Comparison of ENCODE assay signal across 10 mouse cellular contexts in genomic region chr8:25389371-25389855, GRCm38 (mm10).
DNase-seq lines count a peak whose midpoint lies in the region; ATAC-seq and TF ChIP-seq lines count a peak whose summit lies in the region.
"Had no signal": no experiment of that assay in that cellular context is flagged by ENCODE, and none has a peak within 500 bp of the region (broad histone marks: within the 10 kb centered on the region; RNA-seq: fewer than 3 reads in every experiment).

No protein-coding gene starts in this region.

- ATAC-seq in kidney, embryonic 16.5 days (ENCODE audit: low FRiP score, low TSS enrichment), result no peak
- ATAC-seq in midbrain, embryonic 14.5 days (ENCODE audit: low FRiP score, low TSS enrichment), result 0 out of 2 replicates have a peak, but pooled peaks have one; percentile 38
- ATAC-seq in intestine, embryonic 15.5 days, result no peak
- no peak for ATAC-seq in activated CD4-positive, CD25-positive, alpha-beta regulatory T cell, adult 4 months

- H3K9me3 ChIP-seq in kidney, embryonic 16.5 days (ENCODE audit: low read length), result no peaks in the 10 kb centered on the region
- no peaks in the 10 kb centered on the region for H3K9me3 ChIP-seq in midbrain, embryonic 14.5 days (ENCODE audit: control insufficient read depth, low read length)
- H3K9me3 ChIP-seq in intestine, embryonic 15.5 days, result no peaks in the 10 kb centered on the region
- H3K9me3 ChIP-seq: embryonic facial prominence, embryonic 12.5 days; G1E had no signal

- DNase-seq in kidney, adult 8-10 months, result peak; percentile 11
- DNase-seq in cerebellum, adult 8-10 months, result peak; percentile 61
- peak; percentile 54 for DNase-seq in gastrocnemius, adult 2 months
- peak in 1 of 2 experiments; percentile 28 for DNase-seq in layer of hippocampus, adult 2 months (ENCODE audit: low spot score in 2 of 2)
- peak; percentile 68 for DNase-seq in midbrain, embryonic 14.5 days

- no peak overlapping the region for H3K4me3 ChIP-seq in kidney, embryonic 16.5 days (ENCODE audit: low read length)
- H3K4me3 ChIP-seq in gastrocnemius, adult 2 months, result 0 out of 2 replicates have a peak overlapping the region, but pooled peaks have one; percentile 18
- H3K4me3 ChIP-seq in layer of hippocampus, adult 2 months, result peak overlapping the region; percentile 18; the same call in 1 of the 2 replicates
- no peak overlapping the region for H3K4me3 ChIP-seq in midbrain, embryonic 14.5 days (replicated peaks; ENCODE audit: low read depth, low read length)
- no peak overlapping the region for H3K4me3 ChIP-seq in intestine, embryonic 15.5 days (replicated peaks)
- H3K4me3 ChIP-seq: embryonic facial prominence, embryonic 12.5 days had no signal

- 51% methylated on average over 10 of the region's 10 CpGs for WGBS in kidney, embryonic 16.5 days
- 22% methylated on average over 10 of the region's 10 CpGs for WGBS in midbrain, embryonic 14.5 days
- WGBS in intestine, embryonic 15.5 days, result 64% methylated on average over 10 of the region's 10 CpGs

- no peak overlapping the region for H3K4me2 ChIP-seq in kidney, embryonic 16.5 days (replicated peaks; ENCODE audit: low read depth, low read length)
- H3K4me2 ChIP-seq in midbrain, embryonic 14.5 days (ENCODE audit: low read length), result 0 out of 2 replicates have a peak overlapping the region, but pooled peaks have one; percentile 6
- no peak overlapping the region for H3K4me2 ChIP-seq in intestine, embryonic 15.5 days (replicated peaks)
- H3K4me2 ChIP-seq: embryonic facial prominence, embryonic 12.5 days had no signal

- H3K27me3 ChIP-seq in kidney, embryonic 16.5 days (ENCODE audit: insufficient read depth, low read length), result no peaks in the 10 kb centered on the region
- no peaks in the 10 kb centered on the region for H3K27me3 ChIP-seq in midbrain, embryonic 14.5 days (ENCODE audit: control insufficient read depth, insufficient read depth, low read length)
- no peaks in the 10 kb centered on the region for H3K27me3 ChIP-seq in intestine, embryonic 15.5 days (replicated peaks)
- H3K27me3 ChIP-seq: embryonic facial prominence, embryonic 12.5 days had no signal

- H3K36me3 ChIP-seq in kidney, embryonic 16.5 days (ENCODE audit: insufficient read depth, low read length), result no peaks in the 10 kb centered on the region
- H3K36me3 ChIP-seq in midbrain, embryonic 14.5 days (ENCODE audit: control insufficient read depth, insufficient read depth, low read length), result no peaks in the 10 kb centered on the region
- H3K36me3 ChIP-seq in intestine, embryonic 15.5 days, result no peaks in the 10 kb centered on the region
- H3K36me3 ChIP-seq: embryonic facial prominence, embryonic 12.5 days; G1E had no signal

- no peak overlapping the region for H3K9ac ChIP-seq in kidney, embryonic 16.5 days (replicated peaks; ENCODE audit: low read length)
- H3K9ac ChIP-seq in midbrain, embryonic 14.5 days (replicated peaks; ENCODE audit: low read length), result peak overlapping the region; percentile 23; the same call in 1 of the 2 replicates
- H3K9ac ChIP-seq in intestine, embryonic 15.5 days, result no peak overlapping the region
- H3K9ac ChIP-seq: embryonic facial prominence, embryonic 12.5 days had no signal

- no peak overlapping the region for H3K27ac ChIP-seq in kidney, embryonic 16.5 days (ENCODE audit: low read length)
- peak overlapping the region; percentile 54 for H3K27ac ChIP-seq in gastrocnemius, adult 2 months
- peak overlapping the region; percentile 19 for H3K27ac ChIP-seq in layer of hippocampus, adult 2 months
- peak overlapping the region; percentile 61 for H3K27ac ChIP-seq in midbrain, embryonic 14.5 days (replicated peaks; ENCODE audit: low read depth, low read length)
- H3K27ac ChIP-seq in intestine, embryonic 15.5 days, result no peak overlapping the region
- H3K27ac ChIP-seq: embryonic facial prominence, embryonic 12.5 days had no signal

- peaks cover 36% of the 10 kb centered on the region for H3K4me1 ChIP-seq in kidney, embryonic 16.5 days (ENCODE audit: insufficient read depth, low read length)
- H3K4me1 ChIP-seq in midbrain, embryonic 14.5 days (ENCODE audit: control insufficient read depth, insufficient read depth, low read length), result peaks cover 33% of the 10 kb centered on the region
- H3K4me1 ChIP-seq in intestine, embryonic 15.5 days (replicated peaks), result no peaks in the 10 kb centered on the region

- no peak for TF ChIP-seq CTCF in gastrocnemius, adult 2 months (IDR thresholded peaks at IDR 0.05)
- no peak for TF ChIP-seq CTCF in layer of hippocampus, adult 2 months (conservative IDR thresholded peaks at IDR 0.05)

- intact Hi-C loops in gastrocnemius, adult 2 months (cut with DNase I), result no loop called here

Comparison
In these comparisons a context has a peak if more than half of its experiments do, and no peak if none do; other contexts are left out.
1. H3K27ac ChIP-seq: peak in gastrocnemius, adult 2 months (single experiment), layer of hippocampus, adult 2 months (single experiment) and midbrain, embryonic 14.5 days (single experiment); none in kidney, embryonic 16.5 days (single experiment) and intestine, embryonic 15.5 days (single experiment).
2. H3K4me3 ChIP-seq: peak in gastrocnemius, adult 2 months (single experiment) and layer of hippocampus, adult 2 months (single experiment); none in kidney, embryonic 16.5 days (single experiment), midbrain, embryonic 14.5 days (single experiment) and intestine, embryonic 15.5 days (single experiment).